Comparison of ENCODE assay signal across 8 mouse cellular contexts in the genomic region with DNA sequence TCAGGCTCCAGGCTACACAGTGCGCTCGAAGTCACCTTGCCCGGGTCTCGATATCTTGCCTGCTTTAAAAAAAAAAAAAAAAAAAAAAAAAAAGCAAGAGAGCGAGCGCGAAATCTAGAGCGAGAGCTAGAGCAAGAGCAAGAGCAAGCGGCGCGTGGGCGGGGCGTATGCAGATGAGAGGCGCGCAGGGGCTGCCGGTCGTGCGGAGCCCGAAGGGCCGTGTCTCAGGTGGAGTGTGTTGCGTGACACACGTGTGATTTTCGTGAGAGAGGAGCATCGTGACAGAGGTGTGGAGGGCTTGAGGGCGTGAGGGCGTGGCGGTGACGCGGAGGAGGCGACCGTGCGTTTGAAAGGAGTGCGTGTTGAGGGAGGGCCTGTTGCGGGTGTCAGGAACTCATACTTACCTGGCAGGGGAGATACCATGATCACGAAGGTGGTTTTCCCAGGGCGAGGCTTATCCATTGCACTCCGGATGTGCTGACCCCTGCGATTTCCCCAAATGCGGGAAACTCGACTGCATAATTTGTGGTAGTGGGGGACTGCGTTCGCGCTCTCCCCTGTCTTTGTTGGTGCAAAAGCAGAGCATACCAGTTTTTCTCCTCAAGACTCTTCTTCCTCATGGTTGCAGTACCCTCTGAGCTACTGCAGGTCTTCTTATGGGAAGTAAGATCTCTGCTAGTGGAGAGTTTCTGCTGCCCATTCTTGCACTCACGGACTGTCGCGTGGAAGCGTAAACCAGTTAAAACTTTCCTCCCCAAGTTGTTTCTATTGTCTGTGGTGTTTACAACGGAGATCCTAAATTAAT. TPM values are rescaled to one million over a fixed set of nuclear protein-coding genes. Genes with fewer than 3 reads are reported as not detected.
DNase-seq lines count a peak whose midpoint lies in the region; ATAC-seq lines count a peak whose summit lies in the region.
"Not testable (repeated sequence)": the region's sequence is repeated elsewhere in the genome, so short reads cannot be mapped to it uniquely, and the experiment has no call there.

No protein-coding gene starts in this region.

- not testable (repeated sequence) for H3K4me3 ChIP-seq in forebrain, embryonic 14.5 days (ENCODE audit: low read depth, low read length); heart, embryonic 13.5 days; intestine, embryonic 16.5 days (ENCODE audit: low read length); neural tube, embryonic 14.5 days (ENCODE audit: low read depth, low read length)

- intact Hi-C loops in left cerebral cortex, postnatal 25 days (cut with DNase I), result not testable (repeated sequence)

- not testable (repeated sequence) for H3K27me3 ChIP-seq in forebrain, embryonic 14.5 days (replicated peaks; ENCODE audit: control insufficient read depth, insufficient read depth, low read length); heart, embryonic 13.5 days (replicated peaks); intestine, embryonic 16.5 days (replicated peaks; ENCODE audit: control insufficient read depth, insufficient read depth, low read length); neural tube, embryonic 14.5 days (ENCODE audit: control insufficient read depth, insufficient read depth, low read length)

- 0% methylated on average over 3 of the region's 48 CpGs for WGBS in forebrain, embryonic 14.5 days
- WGBS in heart, embryonic 13.5 days, result 0% methylated on average over 5 of the region's 48 CpGs
- 0% methylated on average over 3 of the region's 48 CpGs for WGBS in intestine, embryonic 16.5 days
- 0% methylated on average over 4 of the region's 48 CpGs for WGBS in neural tube, embryonic 14.5 days

- peak; percentile 52 for DNase-seq in adrenal gland, adult 2 months
- not testable (repeated sequence) for DNase-seq in forebrain, embryonic 14.5 days (ENCODE audit: low spot score)
- DNase-seq in left cerebral cortex, postnatal 25 days (ENCODE audit: low spot score in 2 of 2), result peak; percentile 63 to 75
- DNase-seq in lung, postnatal 10 days, result peak; percentile 76
- peak; percentile 64 to 79 for DNase-seq in thymus, postnatal 10 days (ENCODE audit: low spot score in 2 of 2)

- not testable (repeated sequence) for H3K9me3 ChIP-seq in forebrain, embryonic 14.5 days (replicated peaks; ENCODE audit: control insufficient read depth, low read length); heart, embryonic 13.5 days; intestine, embryonic 16.5 days (ENCODE audit: control insufficient read depth, low read length); neural tube, embryonic 14.5 days (ENCODE audit: control insufficient read depth, low read length)

- H3K36me3 ChIP-seq in forebrain, embryonic 14.5 days (ENCODE audit: control insufficient read depth, insufficient read depth, low read length); heart, embryonic 13.5 days; intestine, embryonic 16.5 days (ENCODE audit: control insufficient read depth, insufficient read depth, low read length); neural tube, embryonic 14.5 days (ENCODE audit: control insufficient read depth, insufficient read depth, low read length): not testable (repeated sequence)

- not testable (repeated sequence) for H3K4me2 ChIP-seq in forebrain, embryonic 14.5 days (ENCODE audit: low read length); heart, embryonic 13.5 days; intestine, embryonic 16.5 days (ENCODE audit: low read depth, low read length); neural tube, embryonic 14.5 days (ENCODE audit: low read depth, low read length)

- peak; percentile 63 for ATAC-seq in forebrain, embryonic 14.5 days
- peak; percentile 62 for ATAC-seq in heart, embryonic 13.5 days (ENCODE audit: extremely low read depth, insufficient number of reproducible peaks, low FRiP score, low TSS enrichment)
- ATAC-seq in intestine, embryonic 16.5 days, result peak; percentile 64
- ATAC-seq in neural tube, embryonic 14.5 days (ENCODE audit: low read depth), result peak; percentile 58

- H3K27ac ChIP-seq in forebrain, embryonic 14.5 days (ENCODE audit: low read depth, low read length); heart, embryonic 13.5 days (replicated peaks); intestine, embryonic 16.5 days (ENCODE audit: low read length); neural tube, embryonic 14.5 days (ENCODE audit: low read depth, low read length): not testable (repeated sequence)

- not testable (repeated sequence) for H3K4me1 ChIP-seq in forebrain, embryonic 14.5 days (ENCODE audit: control insufficient read depth, insufficient read depth, low read length); heart, embryonic 13.5 days; intestine, embryonic 16.5 days (ENCODE audit: control insufficient read depth, insufficient read depth, low read length); neural tube, embryonic 14.5 days (ENCODE audit: control insufficient read depth, insufficient read depth, low read length)

- not testable (repeated sequence) for H3K9ac ChIP-seq in forebrain, embryonic 14.5 days (ENCODE audit: low read length); heart, embryonic 13.5 days; intestine, embryonic 16.5 days (ENCODE audit: low read depth, low read length); neural tube, embryonic 14.5 days (replicated peaks; ENCODE audit: low read depth, low read length)

RNA-seq across cellular contexts. Expression of gene Eapp, which starts 18.3 kb away (rescaled TPM):
- 10 to 100 TPM; 38.5 to 43.3 TPM for total RNA-seq in adrenal gland, adult 2 months (2021)
- 12.4 and 18.7 TPM in 2 replicates for polyA plus RNA-seq in adrenal gland, adult 2 months (2012; rRNA removed)
- polyA plus RNA-seq in forebrain, embryonic 14.5 days (2014; fragmentation: Nextera tagmentation; extraction: Ambion mirVana), result 84.0 and 87.0 TPM in 2 replicates
- 45.5 and 49.4 TPM in 2 replicates for polyA plus RNA-seq in heart, embryonic 13.5 days (2015; fragmentation: Nextera tagmentation; extraction: Ambion mirVana)
- polyA plus RNA-seq in intestine, embryonic 16.5 days (2015; fragmentation: Nextera tagmentation; extraction: Ambion mirVana), result 57.8 and 60.9 TPM in 2 replicates
- total RNA-seq in left cerebral cortex, postnatal 25 days (2021), result 10 to 100 TPM; 37.0 to 41.3 TPM
- 77.2 and 83.9 TPM in 2 replicates for polyA plus RNA-seq in neural tube, embryonic 14.5 days (2014; fragmentation: Nextera tagmentation; extraction: Ambion mirVana)

RNA-seq across cellular contexts. Expression of gene Sptssa, which starts 57.7 kb away (rescaled TPM):
- total RNA-seq in adrenal gland, adult 2 months (2021), result 10 to 100 TPM; 54.6 to 90.1 TPM
- polyA plus RNA-seq in adrenal gland, adult 2 months (2012; rRNA removed), result 119 and 138 TPM in 2 replicates
- polyA plus RNA-seq in forebrain, embryonic 14.5 days (2014; fragmentation: Nextera tagmentation; extraction: Ambion mirVana), result 193 and 196 TPM in 2 replicates
- 125 and 133 TPM in 2 replicates for polyA plus RNA-seq in heart, embryonic 13.5 days (2015; fragmentation: Nextera tagmentation; extraction: Ambion mirVana)
- polyA plus RNA-seq in intestine, embryonic 16.5 days (2015; fragmentation: Nextera tagmentation; extraction: Ambion mirVana), result 234 and 236 TPM in 2 replicates
- 10 to 100 TPM; 24.8 to 25.5 TPM for total RNA-seq in left cerebral cortex, postnatal 25 days (2021)
- polyA plus RNA-seq in neural tube, embryonic 14.5 days (2014; fragmentation: Nextera tagmentation; extraction: Ambion mirVana), result 219 and 224 TPM in 2 replicates
